ENCODE assay signal across 23 mouse cellular contexts in the genomic region with DNA sequence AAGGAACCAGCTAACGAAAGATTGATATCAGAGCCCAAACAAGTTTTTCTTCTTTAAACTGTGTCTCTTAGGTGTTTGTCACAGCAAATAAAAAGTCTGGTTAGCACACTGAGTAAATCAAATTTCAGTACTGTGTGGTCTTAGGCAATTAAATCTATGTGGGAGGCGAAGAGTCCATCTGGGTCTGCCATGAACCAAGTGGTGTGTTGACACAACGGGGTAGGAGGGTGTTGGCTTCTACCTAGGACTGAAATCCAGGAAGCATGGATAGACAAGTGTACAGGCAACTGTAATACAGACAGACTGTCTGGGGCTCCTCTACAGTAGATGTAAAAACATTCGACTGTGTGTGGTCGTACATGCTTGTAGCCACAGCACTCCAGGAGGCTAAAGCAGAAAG. TPM values are rescaled to one million over a fixed set of nuclear protein-coding genes. Genes with fewer than 3 reads are reported as not detected.
DNase-seq lines count a peak whose midpoint lies in the region; ATAC-seq and TF ChIP-seq lines count a peak whose summit lies in the region.
"Had no signal": no experiment of that assay in that cellular context is flagged by ENCODE, and none has a peak within 500 bp of the region (broad histone marks: within the 10 kb centered on the region; RNA-seq: fewer than 3 reads in every experiment).

No protein-coding gene starts in this region.

- no peaks in the 10 kb centered on the region for H3K36me3 ChIP-seq in kidney, postnatal 0 days (ENCODE audit: insufficient read depth, low read length)
- no peaks in the 10 kb centered on the region for H3K36me3 ChIP-seq in limb, embryonic 14.5 days (ENCODE audit: control insufficient read depth, insufficient read depth, low read length)
- H3K36me3 ChIP-seq: heart, embryonic 13.5 days; hindbrain, embryonic 13.5 days; limb, embryonic 15.5 days; midbrain, embryonic 12.5 days; neural tube, embryonic 12.5 days had no signal

- ATAC-seq in kidney, postnatal 0 days (replicated peaks; ENCODE audit: low FRiP score, low read depth) = peak; percentile 69; the same call in 1 of the 2 replicates
- peak; percentile 5 for ATAC-seq in Patski
- no peak for ATAC-seq in limb, embryonic 14.5 days (ENCODE audit: low FRiP score, low read depth)
- ATAC-seq: activated CD4-positive, CD25-positive, alpha-beta regulatory T cell, adult 4 months; CD4-positive, CD25-positive, alpha-beta regulatory T cell, adult 4 months; forebrain, embryonic 14.5 days; inflammation-experienced regulatory T-cells, adult 6 months had no signal

- no peak overlapping the region for H3K4me2 ChIP-seq in kidney, postnatal 0 days (ENCODE audit: low read length)
- no peak overlapping the region for H3K4me2 ChIP-seq in limb, embryonic 14.5 days (replicated peaks; ENCODE audit: low read depth, low read length, severe bottlenecking)
- H3K4me2 ChIP-seq: heart, embryonic 13.5 days; hindbrain, embryonic 13.5 days; limb, embryonic 15.5 days; midbrain, embryonic 12.5 days; neural tube, embryonic 12.5 days had no signal

- CTCF ChIA-PET in Patski (lab: Charles Lee) = interaction anchor here (2.2 to 11.7 kb wide), 2 partner anchors 13 to 15 kb away, joined by 9 to 94 read pairs; no protein-coding TSS in a partner anchor

- H3K27ac ChIP-seq in gastrocnemius, adult 2 months = peak overlapping the region; percentile 56
- H3K27ac ChIP-seq in kidney, postnatal 0 days = peak overlapping the region; percentile 82
- H3K27ac ChIP-seq in limb, embryonic 14.5 days (replicated peaks; ENCODE audit: low read depth, low read length) = 0 out of 2 replicates have a peak overlapping the region, but pooled peaks have one; percentile 19
- H3K27ac ChIP-seq: heart, embryonic 13.5 days; hindbrain, embryonic 13.5 days; limb, embryonic 15.5 days; midbrain, embryonic 12.5 days; neural tube, embryonic 12.5 days had no signal

- no peak overlapping the region for H3K4me3 ChIP-seq in gastrocnemius, adult 2 months
- no peak overlapping the region for H3K4me3 ChIP-seq in kidney, postnatal 0 days (replicated peaks; ENCODE audit: low read depth, low read length)
- H3K4me3 ChIP-seq in limb, embryonic 14.5 days (replicated peaks; ENCODE audit: low read length) = no peak overlapping the region
- H3K4me3 ChIP-seq: heart, embryonic 13.5 days; hindbrain, embryonic 13.5 days; limb, embryonic 15.5 days; midbrain, embryonic 12.5 days; neural tube, embryonic 12.5 days had no signal

- no peak overlapping the region for H3K9ac ChIP-seq in kidney, postnatal 0 days (ENCODE audit: low read depth, low read length)
- no peak overlapping the region for H3K9ac ChIP-seq in limb, embryonic 14.5 days (ENCODE audit: low read depth, low read length, severe bottlenecking)
- H3K9ac ChIP-seq: heart, embryonic 13.5 days; hindbrain, embryonic 13.5 days; limb, embryonic 15.5 days; midbrain, embryonic 12.5 days; neural tube, embryonic 12.5 days had no signal

- in situ Hi-C loops in Patski (cut with MboI; ENCODE audit: low pct_unique_long_range_greater_than_20kb) = no loop called here

- TF ChIP-seq POLR2A in limb, embryonic 14.5 days (IDR thresholded peaks at IDR 0.05; ENCODE audit: borderline replicate concordance, extremely low read depth, insufficient read depth, insufficient read length) = no peak

- intact Hi-C loops in gastrocnemius, adult 2 months (cut with DNase I) = no loop called here

- TF ChIP-seq CTCF in gastrocnemius, adult 2 months (IDR thresholded peaks at IDR 0.05) = no peak
- TF ChIP-seq CTCF in kidney, postnatal 0 days (IDR thresholded peaks at IDR 0.05; ENCODE audit: low read depth) = no peak
- TF ChIP-seq CTCF in Patski (IDR thresholded peaks at IDR 0.05) = no peak

- WGBS in kidney, postnatal 0 days = 31% methylated on average over 5 of the region's 5 CpGs
- WGBS in limb, embryonic 14.5 days = 62% methylated on average over 5 of the region's 5 CpGs

- H3K9me3 ChIP-seq in kidney, postnatal 0 days (replicated peaks; ENCODE audit: low read length) = no peaks in the 10 kb centered on the region
- H3K9me3 ChIP-seq in limb, embryonic 14.5 days (ENCODE audit: control insufficient read depth, low read length) = no peaks in the 10 kb centered on the region
- H3K9me3 ChIP-seq: heart, embryonic 13.5 days; hindbrain, embryonic 13.5 days; limb, embryonic 15.5 days; midbrain, embryonic 12.5 days; neural tube, embryonic 12.5 days had no signal

- no peaks in the 10 kb centered on the region for H3K27me3 ChIP-seq in kidney, postnatal 0 days (ENCODE audit: insufficient read depth, low read length)
- H3K27me3 ChIP-seq in Patski = no peaks in the 10 kb centered on the region
- no peaks in the 10 kb centered on the region for H3K27me3 ChIP-seq in limb, embryonic 14.5 days (ENCODE audit: control insufficient read depth, insufficient read depth, low read length)
- H3K27me3 ChIP-seq: heart, embryonic 13.5 days; limb, embryonic 15.5 days; neural tube, embryonic 12.5 days had no signal

- peaks cover 50% of the 10 kb centered on the region for H3K4me1 ChIP-seq in kidney, postnatal 0 days (replicated peaks; ENCODE audit: insufficient read depth, low read length)
- H3K4me1 ChIP-seq in limb, embryonic 14.5 days (ENCODE audit: control insufficient read depth, insufficient read depth, low read length) = peaks cover 37% of the 10 kb centered on the region
- H3K4me1 ChIP-seq: neural tube, embryonic 12.5 days had no signal

- POLR2A ChIA-PET in Patski (lab: Charles Lee) = interaction anchor here (0.6 to 1.1 kb wide), 3 partner anchors 9 to 471 kb away, joined by 3 read pairs; no protein-coding TSS in a partner anchor

- no peak for DNase-seq in gastrocnemius, adult 2 months
- DNase-seq in gastrocnemius, postnatal 4 days (ENCODE audit: low spot score in 2 of 2) = no peak
- DNase-seq in kidney, postnatal 0 days (ENCODE audit: low spot score) = peak; percentile 87
- DNase-seq in kidney, adult 11 months = no peak
- no peak for DNase-seq in Patski (ENCODE audit: low read depth, low spot score)
- no peak for DNase-seq in limb, embryonic 14.5 days (ENCODE audit: low spot score)
- DNase-seq in embryo, embryonic 11 days = no peak
- no peak for DNase-seq in heart, adult 11 months
- DNase-seq: adrenal gland, postnatal 25 days; cerebellum, adult 11-12 months; cerebellum, postnatal 14 days; gastrocnemius, postnatal 36 days; thymus, adult 18-20 months; thymus, postnatal 4 days had no signal

RNA-seq across cellular contexts. Expression of a gene that starts 38.4 kb away (rescaled TPM):
- total RNA-seq in gastrocnemius, adult 2 months (2021) = 10 to 100 TPM; 63.6 to 92.5 TPM
- total RNA-seq in gastrocnemius, postnatal 4 days (2021) = 100 to 1,000 TPM; 295 to 321 TPM
- polyA plus RNA-seq in kidney, postnatal 0 days (2015; fragmentation: Nextera tagmentation; extraction: Ambion mirVana) = 1,308 and 1,398 TPM in 2 replicates
- polyA plus RNA-seq in Patski (2021) = 1,229 TPM
- polyA plus RNA-seq in limb, embryonic 14.5 days (2012; rRNA removed) = 81.5 and 102 TPM in 2 replicates
- 86.7 and 100 TPM in 2 replicates for polyA plus RNA-seq in limb, embryonic 14.5 days (2014; fragmentation: Nextera tagmentation; extraction: Ambion mirVana)

RNA-seq across cellular contexts. Expression of a gene that starts 59.4 kb away (rescaled TPM):
- 10 to 100 TPM; 26.3 to 30.2 TPM for total RNA-seq in gastrocnemius, adult 2 months (2021)
- 10 to 100 TPM; 31.5 to 35.7 TPM for total RNA-seq in gastrocnemius, postnatal 4 days (2021)
- polyA plus RNA-seq in kidney, postnatal 0 days (2015; fragmentation: Nextera tagmentation; extraction: Ambion mirVana) = 46.1 and 49.7 TPM in 2 replicates
- polyA plus RNA-seq in Patski (2021) = 75.3 TPM
- polyA plus RNA-seq in limb, embryonic 14.5 days (2012; rRNA removed) = 37.7 and 44.8 TPM in 2 replicates
- 56.6 and 61.0 TPM in 2 replicates for polyA plus RNA-seq in limb, embryonic 14.5 days (2014; fragmentation: Nextera tagmentation; extraction: Ambion mirVana)

RNA-seq across cellular contexts. Expression of a gene that starts 59.5 kb away (rescaled TPM):
- total RNA-seq in gastrocnemius, adult 2 months (2021) = 10 to 100 TPM; 12.8 to 20.4 TPM
- total RNA-seq in gastrocnemius, postnatal 4 days (2021) = 10 to 100 TPM; 14.2 to 15.9 TPM
- 27.0 and 28.4 TPM in 2 replicates for polyA plus RNA-seq in kidney, postnatal 0 days (2015; fragmentation: Nextera tagmentation; extraction: Ambion mirVana)
- 28.2 TPM for polyA plus RNA-seq in Patski (2021)
- 19.2 and 19.6 TPM in 2 replicates for polyA plus RNA-seq in limb, embryonic 14.5 days (2012; rRNA removed)
- 23.7 and 25.9 TPM in 2 replicates for polyA plus RNA-seq in limb, embryonic 14.5 days (2014; fragmentation: Nextera tagmentation; extraction: Ambion mirVana)

Comparison
In these comparisons a context has a peak if more than half of its experiments do, and no peak if none do; other contexts are left out.
1. H3K27ac ChIP-seq: peak in every context shown above with its lines; median percentile 82 in kidney, postnatal 0 days; 56 in gastrocnemius, adult 2 months; 19 in limb, embryonic 14.5 days.
2. RNA of a gene that starts 38.4 kb away (polyA plus RNA-seq): 1,308 to 1,398 TPM in kidney, postnatal 0 days and 1,229 TPM in Patski (single experiment); 81.5 to 102 TPM in limb, embryonic 14.5 days; every median in the first group is over 10 times any median in the second.